Mouse (Mus musculus): ENCODE measurements around the gene Pfkp. TPM values are rescaled to one million over a fixed set of nuclear protein-coding genes. Genes with fewer than 3 reads are reported as not detected.

Pfkp gene
- polyA plus RNA-seq (2016; fragmentation: Nextera tagmentation; extraction: Ambion mirVana): 14.4 and 17.3 TPM in 2 replicates

- H3K4me2 ChIP-seq: peak within 1 kb of the TSS; percentile 99
- 2% methylated on average over 34 of the region's 34 CpGs for WGBS (ENCODE audit: insufficient replicate concordance)
- H3K27me3 ChIP-seq (replicated peaks): no peaks in the 10 kb centered on the region
- peak within 1 kb of the TSS; percentile 53; the same call in 1 of the 2 replicates for H3K27ac ChIP-seq
- peaks cover 34% of the 10 kb centered on the region for H3K4me1 ChIP-seq
- peak within 1 kb of the TSS; percentile 72 for H3K9ac ChIP-seq
- H3K9me3 ChIP-seq (replicated peaks): no peaks in the 10 kb centered on the region
- ATAC-seq: peak; percentile 97
- H3K4me3 ChIP-seq: peak within 1 kb of the TSS; percentile 71
- no peaks in the 10 kb centered on the region for H3K36me3 ChIP-seq
These were observed at the start of gene Pfkp for GRCm38 (mm10) chr13:6648669-6649233. Pfkp (minus strand) TSS chr13:6648777.

GRCm38 (mm10) chr13:6690607-6691006 lies 42.0 kb upstream of the Pfkp start:
- H3K4me1 ChIP-seq: no peaks in the 10 kb centered on the region
- H3K4me3 ChIP-seq: no peak overlapping the region
- no peaks in the 10 kb centered on the region for H3K9me3 ChIP-seq (replicated peaks)
- WGBS (ENCODE audit: insufficient replicate concordance): 37% methylated on average over 3 of the region's 3 CpGs
- no peak overlapping the region for H3K4me2 ChIP-seq
- H3K27me3 ChIP-seq (replicated peaks): no peaks in the 10 kb centered on the region
- peak; percentile 21 for ATAC-seq
- H3K36me3 ChIP-seq: no peaks in the 10 kb centered on the region
- H3K27ac ChIP-seq: no peak overlapping the region
- H3K9ac ChIP-seq: no peak overlapping the region

GRCm38 (mm10) chr13:6689962-6690361 lies 41.4 kb upstream of the Pfkp start:
- no peak overlapping the region for H3K4me3 ChIP-seq
- no peak overlapping the region for H3K27ac ChIP-seq
- 44% methylated on average over 4 of the region's 4 CpGs for WGBS (ENCODE audit: insufficient replicate concordance)
- H3K4me2 ChIP-seq: no peak overlapping the region
- no peaks in the 10 kb centered on the region for H3K4me1 ChIP-seq
- no peaks in the 10 kb centered on the region for H3K36me3 ChIP-seq
- H3K9me3 ChIP-seq (replicated peaks): no peaks in the 10 kb centered on the region
- ATAC-seq: peak; percentile 54; the same call in 1 of the 2 replicates
- no peaks in the 10 kb centered on the region for H3K27me3 ChIP-seq (replicated peaks)
- H3K9ac ChIP-seq: no peak overlapping the region

- Histone ChIP-seq H3K4me3 (no peak overlapping the region), H3K36me3 (no peaks in the 10 kb centered on the region), H3K27ac (no peak overlapping the region), H3K9ac (no peak overlapping the region), H3K4me2 (no peak overlapping the region), H3K9me3 (replicated peaks) (no peaks in the 10 kb centered on the region), H3K27me3 (replicated peaks) (no peaks in the 10 kb centered on the region), H3K4me1 (no peaks in the 10 kb centered on the region)
- WGBS (ENCODE audit: insufficient replicate concordance): 47% methylated on average over 7 of the region's 7 CpGs
- no peak for ATAC-seq
These were observed 40.3 kb upstream of the Pfkp start for GRCm38 (mm10) chr13:6688790-6689433.

- Histone ChIP-seq H3K4me2 (no peak overlapping the region), H3K4me3 (no peak overlapping the region), H3K4me1 (no peaks in the 10 kb centered on the region), H3K36me3 (no peaks in the 10 kb centered on the region), H3K27ac (no peak overlapping the region), H3K27me3 (replicated peaks) (no peaks in the 10 kb centered on the region), H3K9me3 (replicated peaks) (no peaks in the 10 kb centered on the region), H3K9ac (no peak overlapping the region)
- no peak for ATAC-seq
- 47% methylated on average over 4 of the region's 4 CpGs for WGBS (ENCODE audit: insufficient replicate concordance)
These were observed 18.3 kb upstream of the Pfkp start for GRCm38 (mm10) chr13:6666887-6667286.

GRCm38 (mm10) chr13:6665506-6665905 lies 16.9 kb upstream of the Pfkp start:
- 44% methylated on average over 1 of the region's 1 CpGs for WGBS (ENCODE audit: insufficient replicate concordance)
- H3K9me3 ChIP-seq (replicated peaks): no peaks in the 10 kb centered on the region
- H3K4me1 ChIP-seq: no peaks in the 10 kb centered on the region
- H3K36me3 ChIP-seq: no peaks in the 10 kb centered on the region
- no peak overlapping the region for H3K27ac ChIP-seq
- H3K27me3 ChIP-seq (replicated peaks): no peaks in the 10 kb centered on the region
- no peak overlapping the region for H3K4me3 ChIP-seq
- ATAC-seq: no peak
- no peak overlapping the region for H3K4me2 ChIP-seq
- no peak overlapping the region for H3K9ac ChIP-seq

- ATAC-seq: no peak
- no peak overlapping the region for H3K4me2 ChIP-seq
- H3K4me1 ChIP-seq: no peaks in the 10 kb centered on the region
- WGBS (ENCODE audit: insufficient replicate concordance): 61% methylated on average over 5 of the region's 5 CpGs
- no peaks in the 10 kb centered on the region for H3K27me3 ChIP-seq (replicated peaks)
- H3K4me3 ChIP-seq: no peak overlapping the region
- no peaks in the 10 kb centered on the region for H3K36me3 ChIP-seq
- H3K9ac ChIP-seq: no peak overlapping the region
- H3K27ac ChIP-seq: no peak overlapping the region
- H3K9me3 ChIP-seq (replicated peaks): no peaks in the 10 kb centered on the region
These were observed 15.6 kb upstream of the Pfkp start for GRCm38 (mm10) chr13:6664216-6664615.

GRCm38 (mm10) chr13:6659314-6659713 lies 10.7 kb upstream of the Pfkp start:
- H3K27me3 ChIP-seq (replicated peaks): no peaks in the 10 kb centered on the region
- 75% methylated on average over 6 of the region's 6 CpGs for WGBS (ENCODE audit: insufficient replicate concordance)
- ATAC-seq: no peak
- H3K4me3 ChIP-seq: no peak overlapping the region
- no peaks in the 10 kb centered on the region for H3K9me3 ChIP-seq (replicated peaks)
- H3K4me2 ChIP-seq: no peak overlapping the region
- H3K9ac ChIP-seq: no peak overlapping the region
- H3K36me3 ChIP-seq: no peaks in the 10 kb centered on the region
- H3K4me1 ChIP-seq: no peaks in the 10 kb centered on the region
- H3K27ac ChIP-seq: no peak overlapping the region

GRCm38 (mm10) chr13:6657300-6657699 lies 8.7 kb upstream of the Pfkp start:
- no peaks in the 10 kb centered on the region for H3K36me3 ChIP-seq
- H3K4me3 ChIP-seq: no peak overlapping the region
- WGBS (ENCODE audit: insufficient replicate concordance): 70% methylated on average over 2 of the region's 2 CpGs
- ATAC-seq: no peak
- H3K27me3 ChIP-seq (replicated peaks): no peaks in the 10 kb centered on the region
- H3K27ac ChIP-seq: no peak overlapping the region
- no peak overlapping the region for H3K4me2 ChIP-seq
- no peaks in the 10 kb centered on the region for H3K4me1 ChIP-seq
- H3K9ac ChIP-seq: no peak overlapping the region
- H3K9me3 ChIP-seq (replicated peaks): no peaks in the 10 kb centered on the region

- Histone ChIP-seq H3K4me3 (no peak overlapping the region), H3K9ac (no peak overlapping the region), H3K36me3 (no peaks in the 10 kb centered on the region), H3K27ac (no peak overlapping the region), H3K9me3 (replicated peaks) (no peaks in the 10 kb centered on the region), H3K4me2 (no peak overlapping the region), H3K27me3 (replicated peaks) (no peaks in the 10 kb centered on the region), H3K4me1 (peaks cover 27% of the 10 kb centered on the region)
- WGBS (ENCODE audit: insufficient replicate concordance): 63% methylated on average over 3 of the region's 3 CpGs
- ATAC-seq: no peak
These were observed 965 bp upstream of the Pfkp start for GRCm38 (mm10) chr13:6649542-6649941.

- Histone ChIP-seq H3K27ac (peak overlapping the region; percentile 45; the same call in 1 of the 2 replicates), H3K4me2 (peak overlapping the region; percentile 99), H3K9me3 (replicated peaks) (no peaks in the 10 kb centered on the region), H3K9ac (peak overlapping the region; percentile 72), H3K4me3 (peak overlapping the region; percentile 71), H3K36me3 (no peaks in the 10 kb centered on the region), H3K4me1 (peaks cover 38% of the 10 kb centered on the region), H3K27me3 (replicated peaks) (no peaks in the 10 kb centered on the region)
- WGBS (ENCODE audit: insufficient replicate concordance): under 1% methylated on average over 28 of the region's 28 CpGs
- ATAC-seq: peak; percentile 60
These were observed 447 bp downstream of the Pfkp start for GRCm38 (mm10) chr13:6647992-6648668.
